In the genomic region with DNA sequence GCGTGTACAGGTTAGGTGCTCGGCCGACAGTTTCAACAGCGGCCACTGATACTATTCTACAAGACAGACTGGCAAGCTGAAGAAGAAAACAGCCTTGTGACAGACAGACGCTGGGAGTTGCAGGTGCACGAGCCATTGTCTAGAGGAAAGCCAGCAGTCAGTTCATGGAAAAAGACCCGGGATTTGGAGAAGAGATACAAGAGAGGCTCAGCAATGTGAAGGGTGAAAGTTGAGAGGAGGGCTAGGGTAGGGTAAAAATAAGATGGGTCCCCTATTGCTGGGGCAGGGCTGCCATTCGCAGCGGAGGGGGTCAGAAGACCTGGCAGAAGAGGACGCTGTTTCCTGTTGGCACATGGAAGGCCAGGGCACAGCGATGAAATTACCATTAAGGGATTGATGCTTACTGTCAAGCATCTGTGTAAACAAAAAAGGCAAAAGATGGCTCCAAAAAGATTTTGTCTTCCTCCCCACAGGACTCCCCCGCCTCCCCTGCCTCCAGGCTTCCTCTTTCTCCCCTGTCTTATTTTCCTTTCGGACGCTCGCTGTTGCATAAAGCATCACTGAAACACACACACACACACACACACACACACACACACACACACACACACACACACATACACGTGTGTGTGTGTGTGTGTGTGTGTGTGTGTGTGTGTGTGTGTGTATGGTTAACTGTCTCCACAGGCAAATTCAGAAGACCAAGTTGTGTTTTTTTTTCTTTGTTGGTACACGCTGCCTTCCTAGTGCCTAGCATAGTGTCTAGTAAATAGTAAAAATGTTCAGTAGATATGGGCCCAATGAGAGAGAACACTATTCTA, we compare ENCODE assay signal across 25 mouse cellular contexts. TPM values are rescaled to one million over a fixed set of nuclear protein-coding genes. Genes with fewer than 3 reads are reported as not detected.
DNase-seq lines count a peak whose midpoint lies in the region; ATAC-seq and TF ChIP-seq lines count a peak whose summit lies in the region.
"Had no signal": no experiment of that assay in that cellular context is flagged by ENCODE, and none has a peak within 500 bp of the region (broad histone marks: within the 10 kb centered on the region; RNA-seq: fewer than 3 reads in every experiment).

No protein-coding gene starts in this region.

- no peak overlapping the region for H3K4me3 ChIP-seq in spleen, adult 2 months (ENCODE audit: extremely low read depth, insufficient read depth, insufficient read length)
- H3K4me3 ChIP-seq: heart, adult 2 months; heart, embryonic 15.5 days; layer of hippocampus, adult 2 months; limb, embryonic 13.5 days; liver, embryonic 12.5 days; neural tube, embryonic 15.5 days had no signal

- peak; percentile 19 for ATAC-seq in CD4-positive, CD25-positive, alpha-beta regulatory T cell, adult 4 months
- ATAC-seq: forebrain, embryonic 16.5 days; intestine, embryonic 16.5 days; liver, embryonic 12.5 days had no signal

- no peak for TF ChIP-seq CTCF in spleen, adult 2 months (IDR thresholded peaks at IDR 0.05; ENCODE audit: extremely low read depth, insufficient read depth, insufficient read length, insufficient replicate concordance)

- no peaks in the 10 kb centered on the region for H3K36me3 ChIP-seq in spleen, adult 2 months (ENCODE audit: control insufficient read depth, insufficient read depth, low read length)
- no peaks in the 10 kb centered on the region for H3K36me3 ChIP-seq in splenic B cell, adult 2 months (ENCODE audit: control insufficient read depth, insufficient read depth, low read length, poor library complexity, severe bottlenecking)
- H3K36me3 ChIP-seq: heart, embryonic 15.5 days; limb, embryonic 13.5 days; liver, embryonic 12.5 days; neural tube, embryonic 15.5 days had no signal

- intact Hi-C loops in left cerebral cortex, postnatal 4 days (cut with DNase I), result no loop called here

- H3K4me1 ChIP-seq in spleen, adult 2 months (ENCODE audit: control insufficient read depth, insufficient read depth, insufficient read length), result peaks cover 33% of the 10 kb centered on the region
- H3K4me1 ChIP-seq: neural tube, embryonic 15.5 days had no signal

- 62% methylated on average over 17 of the region's 17 CpGs for WGBS in spleen, adult 2 months

- H3K27me3 ChIP-seq in spleen, adult 2 months (ENCODE audit: control insufficient read depth, insufficient read depth, low read length), result no peaks in the 10 kb centered on the region
- no peaks in the 10 kb centered on the region for H3K27me3 ChIP-seq in splenic B cell, adult 2 months (ENCODE audit: control insufficient read depth, insufficient read depth, low read length, poor library complexity, severe bottlenecking)
- H3K27me3 ChIP-seq: heart, embryonic 15.5 days; limb, embryonic 13.5 days; liver, embryonic 12.5 days; neural tube, embryonic 15.5 days had no signal

- peak overlapping the region; percentile 53 for H3K27ac ChIP-seq in spleen, adult 2 months (ENCODE audit: insufficient read depth, low read length)
- H3K27ac ChIP-seq: heart, adult 2 months; hindbrain, embryonic 14.5 days; layer of hippocampus, adult 2 months; limb, embryonic 13.5 days; liver, embryonic 12.5 days; neural tube, embryonic 15.5 days had no signal

- TF ChIP-seq POLR2A in spleen, adult 2 months (IDR thresholded peaks at IDR 0.05; ENCODE audit: low read depth, low read length), result no peak

- DNase-seq in spleen, adult 2 months (ENCODE audit: low read depth in 1 of 2, low spot score in 2 of 2), result peak in 1 of 2 experiments; percentile 26
- DNase-seq in spleen, postnatal 14 days (ENCODE audit: low spot score in 2 of 2), result no peak
- peak; percentile 64 for DNase-seq in splenic B cell, adult 2 months (ENCODE audit: low read depth, low spot score)
- no peak for DNase-seq in adrenal gland, adult 8-10 months
- DNase-seq in layer of hippocampus, adult 9-10 months (ENCODE audit: low spot score), result no peak
- no peak for DNase-seq in left cerebral cortex, postnatal 4 days
- DNase-seq: adrenal gland, postnatal 25 days; cerebellum, adult 9-10 months; gastrocnemius, postnatal 14 days; heart, adult 2 months; heart, postnatal 4 days; kidney, adult 9 months; kidney, postnatal 14 days; lung, adult 18-20 months; lung, postnatal 10 days; right cerebral cortex, postnatal 14 days had no signal

RNA-seq across cellular contexts. Expression of gene Rhoh, which starts 4.2 kb away (rescaled TPM):
- polyA plus RNA-seq in spleen, adult 2 months (2012; rRNA removed), result 28.0 and 33.6 TPM in 2 replicates
- 100 to 1,000 TPM; 342 to 463 TPM for polyA plus RNA-seq in CD4-positive, CD25-positive, alpha-beta regulatory T cell, adult 4 months (2017; shearing (Covaris generic))
- 1 to 10 TPM in 1 of 4 experiments, under 1 TPM in 3; 0.45 to 1.2 (median 0.80) TPM for total RNA-seq in adrenal gland, adult 8-10 months (2022)
- under 1 TPM; 0.30 to 0.42 TPM for total RNA-seq in left cerebral cortex, postnatal 4 days (2021)
